Mouse (Mus musculus): Measurements from ENCODE around the gene Itpkc.

DNA sequence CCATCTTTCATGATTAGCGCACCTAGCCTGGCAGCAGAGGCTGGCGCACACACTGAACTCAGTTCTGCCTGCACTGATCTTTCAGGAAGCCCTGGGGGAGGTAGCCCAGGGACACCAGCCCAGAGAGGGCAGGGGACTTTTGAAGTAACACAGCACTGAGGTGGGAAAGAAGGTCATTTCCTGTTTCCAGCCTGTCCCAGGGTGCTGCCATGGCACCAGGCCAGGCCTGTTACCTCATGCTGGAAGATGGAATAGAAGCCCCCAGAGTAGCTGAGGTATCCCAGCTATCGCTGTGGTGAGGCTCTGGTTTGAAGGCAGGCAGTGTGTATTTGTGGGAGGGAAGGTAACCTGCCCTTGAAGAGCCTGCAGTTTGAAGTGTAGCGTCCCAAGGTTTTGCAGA lies 46.5 kb upstream of the Itpkc start:
- no peak for TF ChIP-seq POLR2A (IDR thresholded peaks at IDR 0.05; ENCODE audit: borderline replicate concordance, low read depth, low read length)
- TF ChIP-seq CTCF (IDR thresholded peaks at IDR 0.05; ENCODE audit: low read depth, low read length): no peak

Measured in bone marrow macrophage, adult 2 months (primary cell).